Mouse (Mus musculus): Measurements from ENCODE around the gene Micu2. TPM values are rescaled to one million over a fixed set of nuclear protein-coding genes. Genes with fewer than 3 reads are reported as not detected.
A peak's percentile ranks its signal among the peaks of the same experiment; 100 is the strongest.
"Not testable (repeated sequence)": the region's sequence is repeated elsewhere in the genome, so short reads cannot be mapped to it uniquely, and the experiment has no call there.

The Micu2 gene
- polyA plus RNA-seq, 1 experiment: 26.8 TPM

DNA sequence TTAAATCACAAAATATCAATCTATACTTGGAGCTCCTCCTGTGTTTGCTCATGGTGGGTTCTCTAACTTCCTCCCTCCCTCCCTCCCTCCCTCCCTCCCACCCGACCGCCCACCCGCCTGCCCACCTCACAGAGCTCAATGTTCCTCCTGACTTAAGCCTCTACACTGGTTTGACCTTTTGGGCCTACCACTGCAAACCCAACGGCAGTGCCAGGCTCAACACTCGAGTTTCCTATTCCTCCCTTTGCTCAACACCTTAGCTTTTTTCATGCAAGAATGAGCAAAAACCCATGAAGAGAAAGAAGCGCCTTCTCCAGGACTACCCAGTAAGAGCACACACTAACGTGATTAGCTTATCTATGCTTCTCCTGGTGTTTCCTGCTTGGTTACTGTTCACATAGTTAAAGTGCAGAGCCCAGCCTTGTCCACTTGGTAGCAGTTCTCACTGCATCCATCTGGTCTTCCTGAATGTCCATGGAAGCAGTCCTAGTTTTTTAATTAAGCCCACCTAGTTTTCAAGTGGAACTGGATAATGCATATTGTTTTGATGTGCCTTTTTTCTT lies 66.1 kb downstream of the Micu2 start:
- TF ChIP-seq CTCF (IDR thresholded peaks at IDR 0.05; ENCODE audit: extremely low read depth, insufficient read length, insufficient replicate concordance, low read depth, low read length): no peak
- no peak for TF ChIP-seq POLR2A (IDR thresholded peaks at IDR 0.05; ENCODE audit: low read depth, low read length)
- Histone ChIP-seq H3K4me1 (ENCODE audit: control insufficient read depth, insufficient read depth, insufficient read length, low read length) (no peaks in the 10 kb centered on the region), H3K27me3 (ENCODE audit: control insufficient read depth, insufficient read depth, low read length) (no peaks in the 10 kb centered on the region), H3K4me3 (ENCODE audit: low read depth, low read length) (no peak overlapping the region), H3K36me3 (ENCODE audit: control insufficient read depth, insufficient read depth, low read length) (peaks cover 16% of the 10 kb centered on the region), H3K27ac (ENCODE audit: insufficient read depth, low read depth, low read length) (no peak overlapping the region)
- 60% methylated on average over 7 of the region's 7 CpGs for WGBS

DNA sequence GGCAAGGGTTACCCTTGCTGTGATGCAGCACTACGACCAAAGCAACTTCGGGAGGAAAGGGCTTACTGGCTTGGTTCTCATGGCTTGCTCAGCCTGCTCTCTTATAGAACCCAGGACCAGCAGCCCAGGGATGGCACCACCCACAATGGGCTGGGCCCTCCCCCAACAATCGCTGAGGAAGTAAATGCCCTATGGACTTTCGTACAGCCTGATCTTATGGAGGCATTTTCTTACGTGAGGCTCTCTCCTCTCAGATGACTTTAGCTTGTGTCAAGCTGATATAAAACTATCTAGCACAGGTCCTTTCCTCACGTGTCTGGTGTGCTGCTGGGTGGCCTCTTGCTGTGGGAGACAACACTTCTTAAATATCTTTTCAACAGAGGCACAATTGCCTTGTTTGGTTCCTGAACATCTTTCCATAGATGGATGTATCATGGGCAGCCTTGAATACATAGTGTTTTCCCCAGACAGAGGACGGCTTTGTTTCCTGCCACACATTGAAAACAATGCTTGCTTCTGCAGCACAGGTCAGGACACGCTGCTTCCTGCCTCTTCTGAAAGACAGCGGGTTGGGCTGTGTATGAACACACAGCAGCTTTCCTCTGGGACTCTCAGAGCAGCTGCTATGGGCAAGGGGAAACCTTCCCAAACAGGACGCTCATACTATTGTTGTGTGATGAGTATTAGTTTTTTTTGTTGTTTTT lies 77.5 kb downstream of the Micu2 start:
- Histone ChIP-seq H3K4me1 (ENCODE audit: control insufficient read depth, insufficient read depth, insufficient read length, low read length) (peaks cover 8% of the 10 kb centered on the region), H3K27me3 (ENCODE audit: control insufficient read depth, insufficient read depth, low read length) (no peaks in the 10 kb centered on the region), H3K4me3 (ENCODE audit: low read depth, low read length) (no peak overlapping the region), H3K27ac (ENCODE audit: insufficient read depth, low read depth, low read length) (peak overlapping the region; percentile 0; the same call in 1 of the 2 replicates), H3K36me3 (ENCODE audit: control insufficient read depth, insufficient read depth, low read length) (peaks cover 39% of the 10 kb centered on the region)
- 67% methylated on average over 10 of the region's 10 CpGs for WGBS
- no peak for TF ChIP-seq POLR2A (IDR thresholded peaks at IDR 0.05; ENCODE audit: low read depth, low read length)
- no peak for TF ChIP-seq CTCF (IDR thresholded peaks at IDR 0.05; ENCODE audit: extremely low read depth, insufficient read length, insufficient replicate concordance, low read depth, low read length)

DNA sequence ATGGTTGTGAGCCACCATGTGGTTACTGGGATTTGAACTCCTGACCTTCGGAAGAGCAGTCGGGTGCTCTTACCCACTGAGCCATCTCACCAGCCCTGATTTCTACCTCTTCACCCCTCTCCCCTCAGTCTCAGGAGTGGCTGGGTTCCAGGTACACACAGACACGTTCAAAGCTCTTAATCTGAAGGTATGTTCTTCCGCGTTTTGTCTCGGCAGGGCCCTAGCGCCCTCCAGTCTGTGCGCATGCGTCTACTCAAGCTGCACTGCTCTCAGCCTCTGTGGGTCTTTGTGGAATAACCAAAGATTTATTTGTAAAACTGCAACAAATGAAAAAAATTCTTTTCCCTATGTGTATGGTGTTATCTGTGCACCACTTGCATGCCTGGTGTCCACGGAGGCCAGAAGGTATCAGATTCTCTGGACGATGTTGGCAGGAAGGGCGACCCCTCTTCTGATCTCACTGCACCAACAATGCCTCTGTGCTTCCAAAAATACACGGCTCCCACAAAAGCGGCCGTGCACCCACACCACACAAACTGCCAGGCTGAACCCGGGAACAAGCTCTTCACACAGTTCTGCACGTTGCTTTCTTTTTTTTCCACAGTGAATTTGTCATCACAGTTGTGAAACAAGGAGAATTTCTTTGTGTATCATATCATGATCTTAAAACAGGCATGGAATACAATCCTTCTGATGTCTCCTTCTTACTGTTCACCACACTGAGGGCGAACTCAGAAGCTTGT lies 78.3 kb downstream of the Micu2 start:
- no peak for TF ChIP-seq POLR2A (IDR thresholded peaks at IDR 0.05; ENCODE audit: low read depth, low read length)
- TF ChIP-seq CTCF (IDR thresholded peaks at IDR 0.05; ENCODE audit: extremely low read depth, insufficient read length, insufficient replicate concordance, low read depth, low read length): no peak
- Histone ChIP-seq H3K4me1 (ENCODE audit: control insufficient read depth, insufficient read depth, insufficient read length, low read length) (peaks cover 8% of the 10 kb centered on the region), H3K4me3 (ENCODE audit: low read depth, low read length) (no peak overlapping the region), H3K27me3 (ENCODE audit: control insufficient read depth, insufficient read depth, low read length) (no peaks in the 10 kb centered on the region), H3K27ac (ENCODE audit: insufficient read depth, low read depth, low read length) (no peak overlapping the region), H3K36me3 (ENCODE audit: control insufficient read depth, insufficient read depth, low read length) (peaks cover 40% of the 10 kb centered on the region)
- WGBS: 89% methylated on average over 18 of the region's 18 CpGs

DNA sequence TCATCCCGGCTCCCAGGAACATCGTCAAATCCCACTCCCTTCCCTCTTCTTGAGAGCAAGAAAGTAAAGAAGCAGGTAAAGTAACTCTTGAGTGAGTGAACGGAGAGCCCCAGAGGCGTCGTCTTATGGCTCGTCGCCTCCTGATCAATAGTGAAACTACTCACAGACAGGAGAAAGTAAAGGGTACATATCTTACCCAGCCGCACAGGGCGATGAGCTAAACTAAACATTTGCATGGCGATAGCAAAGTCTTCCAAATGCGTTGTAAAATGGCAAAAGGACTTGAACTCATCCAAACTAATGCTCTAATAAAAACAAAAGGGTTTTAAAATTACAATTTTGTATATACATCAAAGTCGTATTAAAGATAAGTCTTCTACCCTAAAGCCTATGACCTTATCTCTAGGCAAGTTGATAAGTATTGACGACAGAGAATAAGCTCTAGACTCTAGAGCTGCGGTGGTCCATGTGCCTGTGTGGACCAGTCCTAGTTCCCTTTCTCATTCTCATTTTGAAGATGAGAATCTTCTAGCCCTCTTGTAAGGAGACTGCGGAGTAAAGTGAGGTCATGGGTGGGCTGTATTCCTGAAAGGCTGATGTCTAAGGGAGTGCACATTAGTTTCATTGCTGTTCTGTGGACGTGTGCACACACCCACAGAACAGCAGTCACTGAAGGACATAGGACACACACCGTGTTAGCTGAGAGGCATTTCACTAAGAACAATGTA lies 79.8 kb downstream of the Micu2 start:
- Histone ChIP-seq H3K4me3 (ENCODE audit: low read depth, low read length) (no peak overlapping the region), H3K27ac (ENCODE audit: insufficient read depth, low read depth, low read length) (no peak overlapping the region), H3K27me3 (ENCODE audit: control insufficient read depth, insufficient read depth, low read length) (no peaks in the 10 kb centered on the region), H3K4me1 (ENCODE audit: control insufficient read depth, insufficient read depth, insufficient read length, low read length) (peaks cover 8% of the 10 kb centered on the region), H3K36me3 (ENCODE audit: control insufficient read depth, insufficient read depth, low read length) (peaks cover 38% of the 10 kb centered on the region)
- TF ChIP-seq POLR2A (IDR thresholded peaks at IDR 0.05; ENCODE audit: low read depth, low read length): no peak
- TF ChIP-seq CTCF (IDR thresholded peaks at IDR 0.05; ENCODE audit: extremely low read depth, insufficient read length, insufficient replicate concordance, low read depth, low read length): no peak
- 82% methylated on average over 17 of the region's 17 CpGs for WGBS

DNA sequence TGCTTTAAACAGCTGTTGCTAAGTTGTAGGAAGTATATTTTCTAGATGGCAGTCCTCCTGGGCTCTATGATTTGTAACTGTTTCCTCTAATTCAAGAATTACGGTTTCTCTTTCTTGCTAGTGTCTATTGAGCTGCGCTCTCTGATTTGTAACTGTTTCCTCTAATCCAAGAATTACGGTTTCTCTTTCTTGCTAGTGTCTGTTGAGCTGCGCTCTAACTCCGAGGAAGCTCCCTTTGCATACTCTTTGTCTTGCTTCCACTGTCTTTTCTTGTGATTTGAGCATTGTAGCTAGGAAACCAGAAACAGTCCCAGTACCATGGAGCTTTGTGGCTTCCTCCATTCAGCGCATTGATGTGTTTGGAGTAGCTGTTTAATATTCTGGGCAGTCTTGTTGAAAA lies 83.7 kb downstream of the Micu2 start:
- no peaks in the 10 kb centered on the region for H3K27me3 ChIP-seq (ENCODE audit: control insufficient read depth, insufficient read depth, low read length)
- H3K36me3 ChIP-seq (ENCODE audit: control insufficient read depth, insufficient read depth, low read length): peaks cover 23% of the 10 kb centered on the region
- H3K27ac ChIP-seq (ENCODE audit: insufficient read depth, low read depth, low read length): no peak overlapping the region
- WGBS: 88% methylated on average over 6 of the region's 6 CpGs
- H3K4me1 ChIP-seq (ENCODE audit: control insufficient read depth, insufficient read depth, insufficient read length, low read length): no peaks in the 10 kb centered on the region
- no peak for TF ChIP-seq POLR2A (IDR thresholded peaks at IDR 0.05; ENCODE audit: low read depth, low read length)
- TF ChIP-seq CTCF (IDR thresholded peaks at IDR 0.05; ENCODE audit: extremely low read depth, insufficient read length, insufficient replicate concordance, low read depth, low read length): no peak
- no peak overlapping the region for H3K4me3 ChIP-seq (ENCODE audit: low read depth, low read length)

DNA sequence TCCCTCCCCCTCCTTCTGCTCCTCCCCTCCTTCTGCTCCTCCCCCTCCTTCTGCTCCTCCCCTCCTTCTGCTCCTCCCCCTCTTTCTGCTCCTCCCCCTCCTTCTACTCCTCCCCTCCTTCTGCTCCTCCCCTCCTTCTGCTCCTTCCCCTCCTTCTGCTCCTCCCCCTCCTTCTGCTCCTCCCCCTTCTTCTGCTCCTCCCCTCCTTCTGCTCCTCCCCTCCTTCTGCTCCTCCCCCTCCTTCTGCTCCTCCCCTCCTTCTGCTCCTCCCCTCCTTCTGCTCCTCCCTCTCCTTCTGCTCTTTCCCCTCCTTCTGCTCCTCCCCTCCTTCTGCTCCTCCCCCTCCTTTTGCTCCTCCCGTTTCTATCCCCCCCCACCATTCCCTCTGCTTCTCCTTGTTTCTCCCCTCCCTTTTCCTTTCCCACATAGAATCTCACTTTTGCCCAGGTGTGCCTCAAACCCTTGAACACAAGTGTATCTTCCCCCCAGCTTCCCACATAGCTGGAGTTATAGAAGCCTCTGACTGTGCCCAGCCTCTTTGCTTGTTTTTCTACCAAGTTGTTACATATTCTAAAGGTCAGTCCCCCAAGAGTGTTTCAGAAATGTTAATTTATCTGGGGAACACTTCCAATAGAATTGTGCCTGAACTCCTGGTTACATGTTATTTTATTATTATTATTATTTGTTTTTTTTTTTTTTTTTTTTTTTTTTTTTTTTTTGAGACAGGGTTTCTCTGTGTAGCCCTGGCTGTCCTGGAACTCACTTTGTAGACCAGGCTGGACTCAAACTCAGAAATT lies 86.7 kb downstream of the Micu2 start:
- WGBS: 39% methylated on average over 1 of the region's 1 CpGs
- H3K36me3 ChIP-seq (ENCODE audit: control insufficient read depth, insufficient read depth, low read length): peaks cover 14% of the 10 kb centered on the region
- H3K27ac ChIP-seq (ENCODE audit: insufficient read depth, low read depth, low read length); H3K4me1 ChIP-seq (ENCODE audit: control insufficient read depth, insufficient read depth, insufficient read length, low read length); H3K4me3 ChIP-seq (ENCODE audit: low read depth, low read length); H3K27me3 ChIP-seq (ENCODE audit: control insufficient read depth, insufficient read depth, low read length): not testable (repeated sequence)

DNA sequence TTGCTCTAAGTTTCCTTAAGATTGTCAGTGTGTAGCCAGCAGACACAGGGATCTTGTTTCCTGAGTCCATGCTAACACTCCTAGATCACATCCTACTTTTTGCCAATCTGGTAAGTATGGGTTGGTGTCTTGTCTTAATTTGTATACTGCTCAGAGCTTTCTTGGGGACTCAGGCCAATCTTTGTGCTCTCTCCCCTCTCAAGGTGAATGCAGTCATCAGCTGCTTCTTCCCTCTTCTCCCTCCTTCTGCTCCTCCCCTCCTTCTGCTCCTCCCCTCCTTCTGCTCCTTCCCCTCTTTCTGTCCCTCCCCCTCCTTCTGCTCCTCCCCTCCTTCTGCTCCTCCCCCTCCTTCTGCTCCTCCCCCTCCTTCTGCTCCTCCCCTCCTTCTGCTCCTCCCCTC lies 87.3 kb downstream of the Micu2 start:
- H3K27ac ChIP-seq (ENCODE audit: insufficient read depth, low read depth, low read length); H3K4me3 ChIP-seq (ENCODE audit: low read depth, low read length); H3K27me3 ChIP-seq (ENCODE audit: control insufficient read depth, insufficient read depth, low read length); H3K36me3 ChIP-seq (ENCODE audit: control insufficient read depth, insufficient read depth, low read length); H3K4me1 ChIP-seq (ENCODE audit: control insufficient read depth, insufficient read depth, insufficient read length, low read length): not testable (repeated sequence)

Measured in small intestine, adult 2 months (tissue).